Mouse (Mus musculus) layer of hippocampus, postnatal 36 days (tissue): ENCODE results near the gene Rdh14. TPM values are rescaled to one million over a fixed set of nuclear protein-coding genes. Genes with fewer than 3 reads are reported as not detected.

ENCODE experiments used
- DNase-seq, 2 experiments: peaks; one replicate each; pipeline ENCODE4 v3.0.0; 2022
- total RNA-seq, 2 experiments: library from RNA; stranded (reverse); gene quantifications; 2 replicates each; pipeline ENCODE4 v1.2.3; 2021

Rdh14 gene
- total RNA-seq = 10 to 100 TPM; 38.3 to 38.5 TPM

- peak; percentile 94 to 95 for DNase-seq
Observed at GRCm38 (mm10) chr12:10390671-10391441, at the start of gene Rdh14. TSS of gene Rdh14 (plus strand) at chr12:10390772.

DNA sequence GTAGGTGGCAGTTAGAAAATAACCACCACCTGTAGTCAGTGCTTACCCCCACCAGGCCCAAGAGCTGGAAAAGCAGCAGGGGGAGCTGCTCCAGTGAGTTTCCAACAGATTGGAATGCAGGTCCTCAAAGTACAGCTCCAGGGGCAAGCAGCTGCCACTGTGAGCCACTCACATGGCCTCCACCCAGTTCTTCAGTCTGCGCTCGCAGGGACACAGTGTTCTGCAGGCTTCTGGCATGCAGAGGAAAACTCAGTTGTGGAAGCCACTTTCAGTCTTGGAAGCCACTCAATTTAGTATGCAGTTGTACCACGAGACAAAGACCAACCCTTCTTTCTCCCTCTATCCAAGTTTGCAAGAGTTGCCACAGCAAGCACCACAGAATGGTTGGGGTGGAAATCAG, 39.9 kb upstream of the Rdh14 start:
- no peak for DNase-seq

- DNase-seq = no peak
Observed at GRCm38 (mm10) chr12:10357756-10358155, 32.8 kb upstream of the Rdh14 start.

DNA sequence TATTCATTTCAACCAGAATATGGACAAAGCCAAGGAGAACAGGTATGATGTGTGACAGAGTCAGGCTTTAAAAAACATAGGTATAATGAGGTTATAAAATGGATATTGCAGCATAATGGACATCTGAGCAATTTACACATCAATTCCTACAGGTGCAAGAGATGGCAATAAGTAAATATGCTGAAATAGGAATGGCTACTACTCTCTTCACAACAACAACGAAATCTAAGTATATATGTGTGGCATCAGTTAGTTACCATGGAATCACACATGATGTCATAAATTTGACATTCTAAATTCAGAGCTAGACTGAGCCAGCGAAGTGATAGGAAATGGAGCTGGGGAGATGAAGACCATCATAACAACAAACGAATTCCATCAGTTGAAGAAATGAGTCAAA, 20.9 kb upstream of the Rdh14 start, which contains the start of gene Nt5c1b:
Gene Nt5c1b, plus strand, starts transcription at position 301 of the 400 bp plus-strand sequence.
- DNase-seq = no peak

DNA sequence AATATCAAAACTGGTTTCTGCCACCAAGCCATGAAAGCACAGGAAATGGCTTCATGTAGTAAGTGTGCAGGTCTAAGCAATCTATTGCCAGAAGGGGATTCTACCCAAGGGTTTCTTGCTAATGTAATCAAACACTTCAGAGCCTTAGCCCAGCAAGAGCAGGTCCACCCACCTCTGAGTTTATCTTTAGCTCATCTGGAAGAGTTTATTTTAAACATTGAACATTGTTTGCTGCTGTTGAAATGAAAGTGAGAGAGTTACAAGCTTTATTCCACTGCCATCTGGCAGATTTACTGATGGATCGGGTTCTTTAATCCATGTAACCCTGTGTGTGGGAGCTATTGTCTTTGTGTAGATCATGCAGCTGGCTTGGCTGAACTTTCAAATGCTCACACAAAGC, 10.2 kb downstream of the Rdh14 start:
- no peak for DNase-seq

- no peak for DNase-seq
Observed at GRCm38 (mm10) chr12:10402421-10403115, 12.0 kb downstream of the Rdh14 start.

GRCm38 (mm10) chr12:10410511-10411179, 20.1 kb downstream of the Rdh14 start:
- DNase-seq = no peak

- DNase-seq = no peak
Observed at GRCm38 (mm10) chr12:10411453-10411852, 20.9 kb downstream of the Rdh14 start.

DNA sequence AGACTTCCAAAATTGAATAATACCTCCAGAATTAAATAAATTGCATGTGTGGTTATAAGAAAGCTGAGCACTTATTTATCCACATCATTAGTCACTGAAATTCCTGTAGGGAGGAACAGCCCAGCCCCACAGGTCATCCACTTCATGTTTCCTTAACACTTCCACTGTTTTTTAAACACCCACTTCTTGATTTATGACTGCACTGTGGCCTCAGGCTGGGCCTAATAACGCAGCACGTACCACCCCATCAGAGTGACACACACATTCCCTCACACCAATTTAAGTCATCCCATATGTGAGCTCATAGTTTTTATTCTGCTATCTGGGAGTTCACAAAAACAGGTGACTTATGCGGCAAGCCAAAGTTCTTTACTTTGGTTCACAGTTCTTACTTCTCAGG, 31.8 kb downstream of the Rdh14 start:
- DNase-seq = no peak

DNA sequence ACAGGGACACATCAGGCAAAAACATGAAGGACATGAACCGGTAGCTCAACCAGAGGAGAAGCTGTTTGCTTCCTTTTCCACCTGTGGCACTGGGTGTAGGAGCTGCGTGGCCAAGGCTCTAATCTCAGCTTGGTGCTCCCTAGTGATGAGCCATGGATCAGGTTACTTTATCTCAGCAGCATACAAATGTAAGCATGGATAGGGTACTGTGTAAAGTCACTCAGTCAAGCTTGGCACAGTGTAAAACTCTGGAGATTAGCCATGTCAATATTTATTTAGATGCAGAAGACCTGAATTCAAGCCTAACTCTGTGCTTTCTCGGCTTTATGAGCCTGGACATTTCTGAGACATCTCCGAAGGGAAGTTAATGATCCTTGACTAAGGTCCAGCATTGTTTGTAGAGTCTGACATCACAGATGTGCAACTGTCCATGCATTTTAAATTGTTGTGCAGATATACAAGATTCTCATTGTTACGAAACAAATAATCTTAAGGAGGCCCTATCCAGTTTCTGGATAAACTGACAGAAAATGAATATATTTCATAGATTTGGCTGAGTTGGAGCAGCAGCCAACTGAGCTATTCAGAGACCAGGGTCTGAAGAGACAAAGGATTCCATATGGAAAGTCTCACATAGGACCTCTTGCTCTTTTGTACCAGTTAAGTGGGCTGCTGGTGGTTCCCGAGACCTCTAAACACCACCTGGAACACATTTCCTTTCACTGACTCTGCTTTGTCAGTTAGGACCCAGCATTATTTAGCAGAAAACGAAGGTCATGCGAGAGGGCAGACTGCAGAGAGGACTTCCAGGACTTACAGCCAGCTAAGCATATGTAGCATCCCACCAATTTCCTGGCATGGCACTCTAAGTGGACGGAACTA, 35.7 kb downstream of the Rdh14 start:
- DNase-seq = no peak

- DNase-seq = no peak
Observed at GRCm38 (mm10) chr12:10430999-10431398, 40.4 kb downstream of the Rdh14 start.

DNA sequence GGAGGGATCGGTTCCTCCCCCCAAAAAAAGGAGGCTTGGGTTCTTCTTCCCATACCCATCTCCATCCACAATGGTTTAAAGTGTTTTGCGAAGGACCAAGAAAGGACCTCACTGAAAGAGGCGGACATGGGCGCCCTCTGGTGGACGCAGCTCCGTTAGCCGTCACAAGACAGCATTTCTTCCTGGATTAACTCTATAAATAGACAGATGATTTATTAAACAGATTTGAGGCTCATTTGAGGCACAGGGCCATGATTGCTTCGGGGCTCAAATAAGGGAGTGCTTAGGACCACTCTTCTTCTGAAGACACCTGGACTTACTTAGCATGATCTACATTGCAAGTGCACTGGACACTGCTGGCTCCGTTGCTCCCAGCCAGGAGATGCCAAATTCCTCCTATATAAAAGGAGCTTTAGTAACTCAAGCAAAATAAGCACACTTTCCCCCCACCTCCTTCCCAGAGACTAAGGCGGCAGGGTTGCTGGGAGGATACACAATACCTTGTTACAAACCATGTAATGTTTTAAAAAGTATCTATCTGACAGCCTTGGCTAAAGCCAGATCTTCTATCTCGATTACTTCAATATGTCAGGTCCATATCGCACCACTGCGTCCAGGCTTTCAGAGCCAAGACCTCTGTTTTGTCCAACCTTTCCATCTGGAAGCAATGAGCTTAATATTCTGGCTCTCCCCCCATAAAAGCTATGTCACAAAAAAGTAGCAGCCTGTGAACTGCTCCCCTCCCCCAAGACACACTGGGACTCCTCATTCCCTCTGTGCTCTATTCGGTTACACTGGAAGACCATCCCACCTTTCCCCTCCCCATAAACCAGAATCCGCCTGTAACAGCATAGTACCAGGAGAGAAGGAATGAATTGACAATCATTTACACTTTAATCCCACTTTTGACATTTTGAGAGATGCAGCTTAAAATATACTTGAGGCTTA, 47.8 kb downstream of the Rdh14 start:
- peak; percentile 74 for DNase-seq

DNA sequence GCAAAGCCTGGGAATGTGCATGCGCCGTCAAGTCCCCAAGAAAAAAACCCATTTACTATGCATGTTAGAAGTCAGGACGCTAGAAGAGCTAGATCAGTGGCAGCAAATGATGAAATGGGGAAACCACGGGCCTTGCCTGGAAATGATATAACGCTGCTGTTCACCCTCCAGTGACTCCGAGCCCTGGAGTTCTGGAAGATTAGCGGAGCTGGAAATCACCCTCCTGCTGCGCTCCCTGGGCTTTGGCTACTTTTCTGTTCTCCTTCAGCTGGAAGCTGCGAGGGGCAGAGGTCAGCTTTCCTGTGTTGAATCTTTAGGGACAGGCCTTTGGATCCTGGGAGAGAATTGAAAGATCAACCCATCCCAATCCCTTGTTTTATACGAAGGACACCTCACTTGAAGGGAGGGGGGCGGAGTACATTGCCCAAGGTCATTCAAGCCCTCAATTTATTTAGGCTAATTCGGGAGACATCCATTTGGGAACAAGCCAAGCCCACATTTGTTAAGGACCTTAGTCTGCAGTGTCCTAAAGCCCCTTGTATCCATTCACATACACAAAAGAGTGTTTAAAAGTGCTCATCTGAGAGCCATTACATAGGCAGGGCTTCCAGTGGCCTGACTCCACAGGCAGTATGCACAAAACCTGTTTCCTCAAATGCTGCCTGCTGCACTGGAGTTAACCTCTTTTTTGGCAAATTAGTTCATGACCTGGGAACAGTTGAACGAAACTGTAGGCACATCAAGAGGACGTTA, 49.1 kb downstream of the Rdh14 start:
- DNase-seq = no peak

Other genes with a start within 250 kb of the Rdh14 start
- gene Nt5c1b, start 20.8 kb upstream of the Rdh14 start, total RNA-seq = not detected